Mouse (Mus musculus): ENCODE measurements around the gene Fam180a.
"Not testable (repeated sequence)": the region's sequence is repeated elsewhere in the genome, so short reads cannot be mapped to it uniquely, and the experiment has no call there.

Fam180a gene

GRCm38 (mm10) chr6:35326111-35326515 lies at the start of gene Fam180a:
TSS of gene Fam180a (minus strand) at chr6:35326141.
- DNase-seq = no peak

GRCm38 (mm10) chr6:35374052-35374451 lies 48.1 kb upstream of the Fam180a start:
- DNase-seq = no peak

GRCm38 (mm10) chr6:35370356-35370755 lies 44.4 kb upstream of the Fam180a start:
- no peak for DNase-seq

GRCm38 (mm10) chr6:35369578-35370282 lies 43.8 kb upstream of the Fam180a start:
- DNase-seq = not testable (repeated sequence)

GRCm38 (mm10) chr6:35362596-35362995 lies 36.7 kb upstream of the Fam180a start:
- DNase-seq = no peak

- DNase-seq = no peak
Observed at GRCm38 (mm10) chr6:35355320-35355719, 29.4 kb upstream of the Fam180a start.

- no peak for DNase-seq
Observed at GRCm38 (mm10) chr6:35354622-35354998, 28.7 kb upstream of the Fam180a start.

GRCm38 (mm10) chr6:35353846-35354621 lies 28.1 kb upstream of the Fam180a start:
- no peak for DNase-seq

- no peak for DNase-seq
Observed at GRCm38 (mm10) chr6:35353416-35353815, 27.5 kb upstream of the Fam180a start.

GRCm38 (mm10) chr6:35352867-35353266 lies 26.9 kb upstream of the Fam180a start:
- no peak for DNase-seq

- no peak for DNase-seq
Observed at GRCm38 (mm10) chr6:35351826-35352225, 25.9 kb upstream of the Fam180a start.

- peak; percentile 59 for DNase-seq
Observed at GRCm38 (mm10) chr6:35349784-35350183, 23.8 kb upstream of the Fam180a start.

GRCm38 (mm10) chr6:35338640-35339039 lies 12.7 kb upstream of the Fam180a start:
- DNase-seq = no peak

GRCm38 (mm10) chr6:35337836-35338235 lies 11.9 kb upstream of the Fam180a start:
- DNase-seq = no peak

GRCm38 (mm10) chr6:35335452-35335851 lies 9.5 kb upstream of the Fam180a start:
- peak; percentile 36 for DNase-seq

GRCm38 (mm10) chr6:35334278-35334677 lies 8.3 kb upstream of the Fam180a start:
- no peak for DNase-seq

GRCm38 (mm10) chr6:35333632-35334031 lies 7.7 kb upstream of the Fam180a start:
- DNase-seq = no peak

- peak; percentile 23 for DNase-seq
Observed at GRCm38 (mm10) chr6:35330834-35331233, 4.9 kb upstream of the Fam180a start.

GRCm38 (mm10) chr6:35329956-35330355 lies 4.0 kb upstream of the Fam180a start:
- DNase-seq = no peak

GRCm38 (mm10) chr6:35324306-35324705 lies 1.6 kb downstream of the Fam180a start:
- DNase-seq = peak; percentile 18

GRCm38 (mm10) chr6:35323046-35323445 lies 2.9 kb downstream of the Fam180a start:
- DNase-seq = no peak

GRCm38 (mm10) chr6:35321105-35321504 lies 4.8 kb downstream of the Fam180a start:
- DNase-seq = no peak

GRCm38 (mm10) chr6:35319850-35320249 lies 6.1 kb downstream of the Fam180a start:
- no peak for DNase-seq

GRCm38 (mm10) chr6:35313520-35313919 lies 12.4 kb downstream of the Fam180a start:
- no peak for DNase-seq
